Mouse (Mus musculus): ENCODE measurements around the gene Acaca. TPM values are rescaled to one million over a fixed set of nuclear protein-coding genes. Genes with fewer than 3 reads are reported as not detected.
A peak's percentile ranks its signal among the peaks of the same experiment; 100 is the strongest.

Gene Acaca
- polyA plus RNA-seq, 1 experiment from 2014 or later, result 5.5 TPM

- Histone ChIP-seq H3K27ac (no peak overlapping the region), H3K4me2 (ENCODE audit: low read length) (no peak overlapping the region), H3K4me1 (replicated peaks; ENCODE audit: insufficient read depth, low read length) (no peaks in the 10 kb centered on the region), H3K4me3 (replicated peaks; ENCODE audit: low read depth, low read length) (no peak overlapping the region), H3K9ac (ENCODE audit: low read depth, low read length) (no peak overlapping the region), H3K36me3 (ENCODE audit: insufficient read depth, low read length) (no peaks in the 10 kb centered on the region), H3K27me3 (ENCODE audit: insufficient read depth, low read length) (no peaks in the 10 kb centered on the region), H3K9me3 (replicated peaks; ENCODE audit: low read length) (no peaks in the 10 kb centered on the region)
- DNase-seq (ENCODE audit: low spot score) (no peak), ATAC-seq (replicated peaks; ENCODE audit: low FRiP score, low read depth) (no peak)
- TF ChIP-seq CTCF (IDR thresholded peaks at IDR 0.05; ENCODE audit: low read depth), result no peak
- WGBS, result 58% methylated on average over 4 of the region's 4 CpGs
These were observed 35.1 kb downstream of the Acaca start for GRCm38 (mm10) chr11:84164561-84164960.

- H3K36me3 ChIP-seq (ENCODE audit: insufficient read depth, low read length), result no peaks in the 10 kb centered on the region
- H3K4me2 ChIP-seq (ENCODE audit: low read length), result no peak within 1 kb of the TSS
- TF ChIP-seq CTCF (IDR thresholded peaks at IDR 0.05; ENCODE audit: low read depth), result no peak
- H3K9ac ChIP-seq (ENCODE audit: low read depth, low read length), result no peak within 1 kb of the TSS
- H3K27me3 ChIP-seq (ENCODE audit: insufficient read depth, low read length), result no peaks in the 10 kb centered on the region
- 83% methylated on average over 5 of the region's 5 CpGs for WGBS
- H3K4me1 ChIP-seq (replicated peaks; ENCODE audit: insufficient read depth, low read length), result no peaks in the 10 kb centered on the region
- ATAC-seq (replicated peaks; ENCODE audit: low FRiP score, low read depth) (no peak), DNase-seq (ENCODE audit: low spot score) (no peak)
- H3K9me3 ChIP-seq (replicated peaks; ENCODE audit: low read length), result no peaks in the 10 kb centered on the region
- H3K27ac ChIP-seq, result no peak within 1 kb of the TSS
- H3K4me3 ChIP-seq (replicated peaks; ENCODE audit: low read depth, low read length), result no peak within 1 kb of the TSS
These were observed 37.6 kb downstream of the Acaca start, which contains the start of gene Gm11437 for GRCm38 (mm10) chr11:84167046-84167526. Gene Gm11437 (minus strand): TSS chr11:84167476.

GRCm38 (mm10) chr11:84168701-84169288 lies 39.3 kb downstream of the Acaca start:
- DNase-seq (ENCODE audit: low spot score) (peak; percentile 58), ATAC-seq (replicated peaks; ENCODE audit: low FRiP score, low read depth) (no peak)
- TF ChIP-seq CTCF (IDR thresholded peaks at IDR 0.05; ENCODE audit: low read depth), result peak; percentile 77
- H3K36me3 ChIP-seq (ENCODE audit: insufficient read depth, low read length), result no peaks in the 10 kb centered on the region
- H3K9ac ChIP-seq (ENCODE audit: low read depth, low read length), result no peak overlapping the region
- no peaks in the 10 kb centered on the region for H3K27me3 ChIP-seq (ENCODE audit: insufficient read depth, low read length)
- no peak overlapping the region for H3K4me2 ChIP-seq (ENCODE audit: low read length)
- 24% methylated on average over 7 of the region's 7 CpGs for WGBS
- H3K27ac ChIP-seq, result no peak overlapping the region
- no peaks in the 10 kb centered on the region for H3K9me3 ChIP-seq (replicated peaks; ENCODE audit: low read length)
- H3K4me3 ChIP-seq (replicated peaks; ENCODE audit: low read depth, low read length), result no peak overlapping the region
- no peaks in the 10 kb centered on the region for H3K4me1 ChIP-seq (replicated peaks; ENCODE audit: insufficient read depth, low read length)

GRCm38 (mm10) chr11:84172539-84173435 lies 43.3 kb downstream of the Acaca start:
- no peak for DNase-seq (ENCODE audit: low spot score)
- ATAC-seq (replicated peaks; ENCODE audit: low FRiP score, low read depth), result no peak
- H3K4me3 ChIP-seq (replicated peaks; ENCODE audit: low read depth, low read length), result no peak overlapping the region
- H3K9me3 ChIP-seq (replicated peaks; ENCODE audit: low read length), result no peaks in the 10 kb centered on the region
- H3K27me3 ChIP-seq (ENCODE audit: insufficient read depth, low read length), result no peaks in the 10 kb centered on the region
- WGBS, result 71% methylated on average over 11 of the region's 11 CpGs
- TF ChIP-seq CTCF (IDR thresholded peaks at IDR 0.05; ENCODE audit: low read depth), result no peak
- no peaks in the 10 kb centered on the region for H3K36me3 ChIP-seq (ENCODE audit: insufficient read depth, low read length)
- H3K27ac ChIP-seq, result no peak overlapping the region
- no peak overlapping the region for H3K4me2 ChIP-seq (ENCODE audit: low read length)
- no peaks in the 10 kb centered on the region for H3K4me1 ChIP-seq (replicated peaks; ENCODE audit: insufficient read depth, low read length)
- no peak overlapping the region for H3K9ac ChIP-seq (ENCODE audit: low read depth, low read length)

GRCm38 (mm10) chr11:84178571-84178970 lies 49.1 kb downstream of the Acaca start:
- Histone ChIP-seq H3K27me3 (ENCODE audit: insufficient read depth, low read length) (no peaks in the 10 kb centered on the region), H3K4me2 (ENCODE audit: low read length) (peak overlapping the region; percentile 92; the same call in 1 of the 2 replicates), H3K27ac (no peak overlapping the region), H3K9ac (ENCODE audit: low read depth, low read length) (0 out of 2 replicates have a peak overlapping the region, but pooled peaks have one; percentile 76), H3K36me3 (ENCODE audit: insufficient read depth, low read length) (no peaks in the 10 kb centered on the region), H3K9me3 (replicated peaks; ENCODE audit: low read length) (no peaks in the 10 kb centered on the region), H3K4me1 (replicated peaks; ENCODE audit: insufficient read depth, low read length) (peaks cover 9% of the 10 kb centered on the region; the same call in 1 of the 2 replicates), H3K4me3 (replicated peaks; ENCODE audit: low read depth, low read length) (no peak overlapping the region)
- 32% methylated on average over 4 of the region's 4 CpGs for WGBS
- ATAC-seq (replicated peaks; ENCODE audit: low FRiP score, low read depth) (no peak), DNase-seq (ENCODE audit: low spot score) (no peak)
- no peak for TF ChIP-seq CTCF (IDR thresholded peaks at IDR 0.05; ENCODE audit: low read depth)

GRCm38 (mm10) chr11:84179226-84179953 lies 49.9 kb downstream of the Acaca start:
- peak overlapping the region; percentile 92 for H3K27ac ChIP-seq
- H3K27me3 ChIP-seq (ENCODE audit: insufficient read depth, low read length), result no peaks in the 10 kb centered on the region
- under 1% methylated on average over 67 of the region's 85 CpGs for WGBS
- peak; percentile 77 for TF ChIP-seq CTCF (IDR thresholded peaks at IDR 0.05; ENCODE audit: low read depth)
- peak overlapping the region; percentile 76 for H3K9ac ChIP-seq (ENCODE audit: low read depth, low read length)
- H3K4me1 ChIP-seq (replicated peaks; ENCODE audit: insufficient read depth, low read length), result peaks cover 9% of the 10 kb centered on the region; the same call in 1 of the 2 replicates
- peak; percentile 97 for DNase-seq (ENCODE audit: low spot score)
- no peaks in the 10 kb centered on the region for H3K36me3 ChIP-seq (ENCODE audit: insufficient read depth, low read length)
- no peaks in the 10 kb centered on the region for H3K9me3 ChIP-seq (replicated peaks; ENCODE audit: low read length)
- peak overlapping the region; percentile 77 for H3K4me3 ChIP-seq (replicated peaks; ENCODE audit: low read depth, low read length)
- peak overlapping the region; percentile 92 for H3K4me2 ChIP-seq (ENCODE audit: low read length)
- peak; percentile 99 for ATAC-seq (replicated peaks; ENCODE audit: low FRiP score, low read depth)

Measured in kidney, postnatal 0 days (tissue).